Mouse (Mus musculus) heart, embryonic 16.5 days (tissue): ENCODE measurements around the gene Txndc9. TPM values are rescaled to one million over a fixed set of nuclear protein-coding genes. Genes with fewer than 3 reads are reported as not detected.
"Not testable (repeated sequence)": the region's sequence is repeated elsewhere in the genome, so short reads cannot be mapped to it uniquely, and the experiment has no call there.

Experiments
- ATAC-seq: fragments of 200-750 bp; cut with Nextera tagmentation; replicated peaks from 2 replicates; pipeline ENCODE4 v1.8.0; 2017; ENCODE audit warnings: moderate number of reproducible peaks; ENCODE audit not compliant: insufficient read depth, low FRiP score; ENCODE audit errors: extremely low read depth
- H3K27ac ChIP-seq: fragments of 300-500 bp; sonication (generic); 2 replicates; pipeline ENCODE4 v1.5.1; 2014; ENCODE audit warnings: mild to moderate bottlenecking, low read length, control low read depth, moderate library complexity
- H3K27me3 ChIP-seq: fragments of 300-500 bp; sonication (generic); 2 replicates; pipeline ENCODE4 v1.6.1; 2014; ENCODE audit warnings: low read length, mixed read lengths; ENCODE audit not compliant: control insufficient read depth, insufficient read depth
- H3K36me3 ChIP-seq: fragments of 300-500 bp; sonication (generic); 2 replicates; pipeline ENCODE4 v1.6.1; 2014; ENCODE audit not compliant: control insufficient read depth, insufficient read depth
- H3K4me1 ChIP-seq: fragments of 300-500 bp; sonication (generic); 2 replicates; pipeline ENCODE4 v1.6.1; 2014; ENCODE audit warnings: low read length, mixed read lengths; ENCODE audit not compliant: control insufficient read depth, insufficient read depth
- H3K4me2 ChIP-seq: fragments of 300-500 bp; sonication (generic); 2 replicates; pipeline ENCODE4 v1.6.1; 2014; ENCODE audit warnings: low read depth, mild to moderate bottlenecking, control low read depth, low read length
- H3K4me3 ChIP-seq: fragments of 300-500 bp; sonication (generic); 2 replicates; pipeline ENCODE4 v1.5.1; 2014; ENCODE audit warnings: mild to moderate bottlenecking, control low read depth, low read length
- H3K9ac ChIP-seq: fragments of 300-500 bp; sonication (generic); 2 replicates; pipeline ENCODE4 v1.6.1; 2014; ENCODE audit warnings: low read length, control low read depth
- H3K9me3 ChIP-seq: fragments of 300-500 bp; sonication (generic); replicated peaks from 2 replicates; pipeline ENCODE4 v1.6.1; 2016; ENCODE audit warnings: low read length; ENCODE audit not compliant: control insufficient read depth
- WGBS: fragments of 180-500 bp; shearing (Covaris S2); extraction: QIAGEN DNeasy Blood & Tissue Kit; methylation state at CpG from one replicate; pipeline ENCODE4 v1.1.7; 2014; 5-methylcytosine and 5-hydroxymethylcytosine counted together
- polyA plus RNA-seq: library from polyadenylated mRNA; unstranded; fragments of >200 nt; fragmentation: Nextera tagmentation; extraction: Ambion mirVana; gene quantifications from 2 replicates; pipeline ENCODE4 v1.2.1, GENCODE M21; 2015

Gene Txndc9
- polyA plus RNA-seq, 1 experiment from 2014 or later = 113 TPM

DNA sequence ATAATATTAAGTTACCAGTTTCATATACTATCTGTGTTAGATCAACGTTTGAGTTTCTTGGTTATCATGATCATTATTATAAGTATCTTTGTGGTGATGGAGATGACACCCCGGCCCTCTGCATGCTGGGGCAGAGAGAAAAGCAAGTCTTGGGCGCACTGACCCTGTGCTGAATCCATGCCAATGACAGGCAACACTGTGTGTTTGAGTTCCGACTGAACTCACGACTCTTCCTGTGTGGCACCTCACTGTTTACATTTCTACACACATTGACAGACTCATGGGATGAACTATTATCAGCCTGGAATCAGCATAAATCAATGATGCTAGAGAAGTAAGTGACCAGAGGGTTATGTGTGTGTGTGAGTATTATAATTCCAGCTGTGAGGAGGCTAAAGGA, 9.8 kb downstream of the Txndc9 start:
- ATAC-seq = no peak
- no peak overlapping the region for H3K27ac ChIP-seq
- no peak overlapping the region for H3K4me2 ChIP-seq
- WGBS = 85% methylated on average over 5 of the region's 5 CpGs
- H3K9ac ChIP-seq = no peak overlapping the region
- H3K36me3 ChIP-seq = peaks cover 53% of the 10 kb centered on the region
- no peaks in the 10 kb centered on the region for H3K4me1 ChIP-seq
- no peaks in the 10 kb centered on the region for H3K9me3 ChIP-seq
- no peaks in the 10 kb centered on the region for H3K27me3 ChIP-seq
- no peak overlapping the region for H3K4me3 ChIP-seq

- no peak overlapping the region for H3K27ac ChIP-seq
- H3K4me2 ChIP-seq = no peak overlapping the region
- no peaks in the 10 kb centered on the region for H3K9me3 ChIP-seq
- no peaks in the 10 kb centered on the region for H3K4me1 ChIP-seq
- no peak for ATAC-seq
- no peaks in the 10 kb centered on the region for H3K27me3 ChIP-seq
- no peak overlapping the region for H3K4me3 ChIP-seq
- peaks cover 42% of the 10 kb centered on the region for H3K36me3 ChIP-seq
- WGBS = 75% methylated on average over 9 of the region's 9 CpGs
- no peak overlapping the region for H3K9ac ChIP-seq
These were observed 11.8 kb downstream of the Txndc9 start for GRCm38 (mm10) chr1:37985764-37986323.

DNA sequence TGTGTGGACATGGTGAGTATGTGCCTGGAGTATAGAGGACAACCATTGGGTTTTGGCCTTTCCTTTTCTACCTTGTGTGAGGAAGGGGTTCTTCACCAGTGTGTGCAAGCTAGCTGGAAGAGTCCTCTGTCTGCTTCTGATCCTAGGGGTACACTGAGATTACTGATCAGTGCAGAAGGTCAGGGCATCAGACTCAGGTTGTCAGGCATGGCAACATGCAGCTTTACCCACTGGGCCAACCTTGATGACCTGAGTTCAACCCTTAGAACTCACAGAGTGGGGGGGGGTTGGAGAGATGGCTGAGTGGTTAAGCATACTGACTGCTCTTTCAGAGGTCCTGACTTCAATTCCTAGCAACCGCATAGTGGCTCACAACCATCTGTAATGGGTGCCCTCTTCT, 13.4 kb downstream of the Txndc9 start:
- Histone ChIP-seq H3K4me1 (no peaks in the 10 kb centered on the region), H3K9me3 (no peaks in the 10 kb centered on the region), H3K9ac (no peak overlapping the region), H3K27me3 (no peaks in the 10 kb centered on the region), H3K27ac (no peak overlapping the region), H3K4me2 (no peak overlapping the region), H3K36me3 (peaks cover 29% of the 10 kb centered on the region), H3K4me3 (no peak overlapping the region)
- ATAC-seq = no peak
- 97% methylated on average over 1 of the region's 1 CpGs for WGBS

- WGBS = 88% methylated on average over 7 of the region's 7 CpGs
- no peak overlapping the region for H3K4me3 ChIP-seq
- no peak for ATAC-seq
These were observed 20.4 kb downstream of the Txndc9 start for GRCm38 (mm10) chr1:37977303-37977702.

GRCm38 (mm10) chr1:37976666-37977065, 21.0 kb downstream of the Txndc9 start:
- H3K36me3 ChIP-seq, H3K9me3 ChIP-seq, H3K27me3 ChIP-seq, H3K4me1 ChIP-seq, H3K9ac ChIP-seq, H3K27ac ChIP-seq, H3K4me2 ChIP-seq, ATAC-seq, H3K4me3 ChIP-seq: not testable (repeated sequence)
- 68% methylated on average over 9 of the region's 9 CpGs for WGBS

More at GRCm38 (mm10) chr1:37977303-37977702, 20.4 kb downstream of the Txndc9 start:
- Histone ChIP-seq H3K4me2 (no peak overlapping the region), H3K36me3 (no peaks in the 10 kb centered on the region), H3K27ac (no peak overlapping the region), H3K9me3 (no peaks in the 10 kb centered on the region), H3K4me1 (no peaks in the 10 kb centered on the region), H3K9ac (no peak overlapping the region), H3K27me3 (no peaks in the 10 kb centered on the region)

- no peak overlapping the region for H3K27ac ChIP-seq
- no peak overlapping the region for H3K4me3 ChIP-seq
- H3K4me2 ChIP-seq = no peak overlapping the region
- H3K36me3 ChIP-seq = no peaks in the 10 kb centered on the region
- WGBS = 33% methylated on average over 4 of the region's 4 CpGs
- ATAC-seq = no peak
- H3K4me1 ChIP-seq = no peaks in the 10 kb centered on the region
- no peaks in the 10 kb centered on the region for H3K9me3 ChIP-seq
- no peaks in the 10 kb centered on the region for H3K27me3 ChIP-seq
- no peak overlapping the region for H3K9ac ChIP-seq
These were observed 26.2 kb downstream of the Txndc9 start for GRCm38 (mm10) chr1:37971520-37971919.

DNA sequence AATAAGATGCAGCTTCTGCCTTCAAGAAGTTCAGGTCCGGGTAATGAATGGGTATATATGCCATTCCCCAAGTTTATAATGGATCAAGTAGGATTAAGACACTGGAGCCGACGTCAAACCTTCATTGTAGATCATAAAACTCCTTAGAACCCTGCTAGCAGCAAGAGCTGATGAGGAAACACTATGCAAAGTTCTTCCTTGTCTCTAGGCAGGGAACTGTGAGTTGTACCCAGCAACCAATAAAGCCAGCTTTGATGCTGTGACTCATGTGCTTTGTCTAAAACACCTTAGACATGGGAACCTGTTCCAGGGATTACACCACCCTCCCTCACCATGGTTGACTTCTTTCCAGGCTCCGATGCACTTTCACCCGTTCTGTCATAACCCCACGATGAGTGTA, 28.9 kb downstream of the Txndc9 start:
- 81% methylated on average over 6 of the region's 6 CpGs for WGBS
- Histone ChIP-seq H3K4me2 (no peak overlapping the region), H3K4me1 (no peaks in the 10 kb centered on the region), H3K9ac (no peak overlapping the region), H3K27ac (no peak overlapping the region), H3K27me3 (no peaks in the 10 kb centered on the region), H3K36me3 (no peaks in the 10 kb centered on the region), H3K9me3 (no peaks in the 10 kb centered on the region), H3K4me3 (no peak overlapping the region)
- ATAC-seq = no peak

DNA sequence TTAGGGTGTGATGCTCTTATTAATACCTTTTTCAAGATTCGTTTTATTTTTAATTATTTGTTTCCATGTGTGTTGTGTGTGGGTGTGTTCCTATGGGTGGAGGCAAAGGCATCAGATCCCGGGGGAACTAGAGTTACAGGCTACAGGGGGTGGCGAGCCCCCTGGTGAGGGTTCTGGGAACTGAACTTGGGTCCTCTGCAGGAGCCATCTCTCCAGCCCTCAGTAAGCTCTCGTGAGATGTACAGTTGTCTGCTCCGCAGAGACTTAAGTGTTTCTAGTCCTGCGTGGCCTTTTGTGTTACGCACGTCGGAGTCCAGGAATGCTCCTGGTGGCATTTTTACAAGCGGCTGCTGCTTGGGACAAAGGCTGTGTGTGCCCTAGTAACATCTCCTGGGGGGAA, 32.1 kb downstream of the Txndc9 start:
- no peak for ATAC-seq
- Histone ChIP-seq H3K9ac (no peak overlapping the region), H3K4me1 (no peaks in the 10 kb centered on the region), H3K36me3 (no peaks in the 10 kb centered on the region), H3K9me3 (no peaks in the 10 kb centered on the region), H3K27ac (no peak overlapping the region), H3K4me2 (no peak overlapping the region), H3K27me3 (no peaks in the 10 kb centered on the region), H3K4me3 (no peak overlapping the region)
- 49% methylated on average over 10 of the region's 10 CpGs for WGBS

DNA sequence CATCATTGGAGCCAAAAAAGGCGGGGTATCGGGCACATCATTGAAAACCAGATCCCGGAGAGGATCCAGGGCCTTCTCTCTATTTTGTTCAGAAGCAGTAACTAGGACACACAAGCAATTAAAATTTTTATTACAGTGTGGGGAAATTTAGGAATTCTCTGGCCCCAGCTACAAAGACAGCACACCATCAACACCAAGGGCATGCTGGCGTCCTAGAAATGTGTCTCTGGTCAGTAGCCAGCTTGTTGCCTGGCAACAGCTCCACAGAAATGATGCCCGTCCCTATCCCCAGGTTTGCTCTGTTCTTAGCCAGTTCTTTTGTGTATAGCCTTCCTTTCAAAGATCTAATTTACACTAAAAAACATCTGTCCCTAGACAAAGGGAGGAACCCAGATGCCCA, 38.2 kb downstream of the Txndc9 start:
- no peak for ATAC-seq
- Histone ChIP-seq H3K4me1 (no peaks in the 10 kb centered on the region), H3K4me3 (no peak overlapping the region), H3K36me3 (no peaks in the 10 kb centered on the region), H3K9ac (no peak overlapping the region), H3K27me3 (no peaks in the 10 kb centered on the region), H3K27ac (no peak overlapping the region), H3K4me2 (no peak overlapping the region), H3K9me3 (no peaks in the 10 kb centered on the region)
- WGBS = 68% methylated on average over 5 of the region's 5 CpGs
